Mouse (Mus musculus) spleen, postnatal 36 days (tissue): ENCODE data around the gene Dclk1.

Experiments
- DNase-seq, 2 experiments: peaks; one replicate each; pipeline ENCODE4 v3.0.0; 2022; ENCODE audit warnings: low spot score in 2 of 2, mixed read lengths in 1 of 2

Gene Dclk1

GRCm38 (mm10) chr3:55449148-55449547 lies 207.0 kb downstream of the Dclk1 start:
- no peak for DNase-seq

- no peak for DNase-seq
Observed at GRCm38 (mm10) chr3:55451035-55451434, 208.9 kb downstream of the Dclk1 start.

- no peak for DNase-seq
Observed at GRCm38 (mm10) chr3:55451877-55452276, 209.7 kb downstream of the Dclk1 start.

GRCm38 (mm10) chr3:55452464-55452863 lies 210.3 kb downstream of the Dclk1 start:
- no peak for DNase-seq

- no peak for DNase-seq
Observed at GRCm38 (mm10) chr3:55461092-55461491, 218.9 kb downstream of the Dclk1 start.

GRCm38 (mm10) chr3:55461685-55462655 lies 219.8 kb downstream of the Dclk1 start:
- DNase-seq: no peak

- no peak for DNase-seq
Observed at GRCm38 (mm10) chr3:55462904-55463668, 220.9 kb downstream of the Dclk1 start.

- DNase-seq: no peak
Observed at GRCm38 (mm10) chr3:55464226-55464625, 222.1 kb downstream of the Dclk1 start.

- DNase-seq: no peak
Observed at GRCm38 (mm10) chr3:55465785-55466184, 223.6 kb downstream of the Dclk1 start.

- no peak for DNase-seq
Observed at GRCm38 (mm10) chr3:55466348-55466747, 224.2 kb downstream of the Dclk1 start.

- no peak for DNase-seq
Observed at GRCm38 (mm10) chr3:55472110-55472509, 229.9 kb downstream of the Dclk1 start, which contains the start of gene Gm21954. TSS of gene Gm21954 (minus strand) at chr3:55472210.

- DNase-seq: no peak
Observed at GRCm38 (mm10) chr3:55473146-55473545, 231.0 kb downstream of the Dclk1 start.

GRCm38 (mm10) chr3:55476694-55477093 lies 234.5 kb downstream of the Dclk1 start:
- DNase-seq: no peak

GRCm38 (mm10) chr3:55479306-55479705 lies 237.1 kb downstream of the Dclk1 start:
- DNase-seq: no peak

GRCm38 (mm10) chr3:55481140-55481539 lies 239.0 kb downstream of the Dclk1 start:
- DNase-seq: no peak

- DNase-seq: no peak
Observed at GRCm38 (mm10) chr3:55483328-55483727, 241.2 kb downstream of the Dclk1 start.

GRCm38 (mm10) chr3:55489231-55489990 lies 247.2 kb downstream of the Dclk1 start:
- no peak for DNase-seq

GRCm38 (mm10) chr3:55492021-55492420 lies 249.9 kb downstream of the Dclk1 start:
- DNase-seq: no peak

GRCm38 (mm10) chr3:55494348-55494747 lies 252.2 kb downstream of the Dclk1 start:
- no peak for DNase-seq

- no peak for DNase-seq
Observed at GRCm38 (mm10) chr3:55495231-55495630, 253.1 kb downstream of the Dclk1 start.

- DNase-seq: no peak
Observed at GRCm38 (mm10) chr3:55495866-55496265, 253.7 kb downstream of the Dclk1 start.

- no peak for DNase-seq
Observed at GRCm38 (mm10) chr3:55496462-55496941, 254.3 kb downstream of the Dclk1 start.
